Mouse (Mus musculus) WW6 (cell line): ENCODE measurements around the gene Gm20817.
"Not testable (repeated sequence)": the region's sequence is repeated elsewhere in the genome, so short reads cannot be mapped to it uniquely, and the experiment has no call there.

Experiments
- DNase-seq: peaks from one replicate; pipeline ENCODE4 v3.0.0-alpha.2; 2013; ENCODE audit warnings: low read depth, low spot score

Gene Gm20817

GRCm38 (mm10) chrY:68832628-68833027 lies at the start of gene Gm20817:
Gene Gm20817 (minus strand): TSS chrY:68832728.
- not testable (repeated sequence) for DNase-seq
